Mouse (Mus musculus): Measurements from ENCODE around the gene Ptpn14.
A peak's percentile ranks its signal among the peaks of the same experiment; 100 is the strongest.

The Ptpn14 gene

DNA sequence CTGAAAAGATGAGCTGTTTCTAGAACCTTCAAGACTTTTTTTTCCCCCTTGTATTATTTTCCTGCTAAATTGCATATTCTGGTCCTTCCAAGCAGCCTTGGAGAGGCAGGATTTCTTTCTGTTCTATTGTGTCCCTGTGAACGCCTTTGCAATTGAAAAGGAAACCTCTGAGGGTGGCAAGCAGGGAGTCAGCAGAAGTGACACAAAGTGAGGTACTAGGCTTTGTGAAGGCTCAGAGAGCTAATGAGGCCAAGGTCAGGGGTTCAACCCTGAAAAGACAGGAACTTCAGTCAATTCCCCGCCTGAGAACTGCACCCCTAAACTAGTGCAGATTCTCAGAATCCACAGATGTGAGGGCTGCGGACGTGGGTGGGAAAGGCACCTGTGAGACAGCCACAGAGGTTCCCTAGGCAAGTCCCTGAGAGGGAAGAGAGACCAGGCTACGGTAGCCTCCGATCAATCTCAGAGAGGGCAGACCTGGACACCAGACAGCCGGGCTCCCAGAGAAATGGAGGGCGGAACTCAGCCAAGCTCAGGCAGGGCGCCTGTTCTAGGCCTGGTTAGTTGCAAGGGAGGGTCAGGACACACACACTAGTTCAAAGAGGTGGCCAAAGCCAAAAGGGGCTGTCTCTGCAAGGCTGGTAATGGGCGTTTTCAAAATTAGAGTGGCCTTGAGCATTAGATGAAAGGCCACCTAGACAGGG lies 188.5 kb downstream of the Ptpn14 start:
- DNase-seq, result no peak

DNA sequence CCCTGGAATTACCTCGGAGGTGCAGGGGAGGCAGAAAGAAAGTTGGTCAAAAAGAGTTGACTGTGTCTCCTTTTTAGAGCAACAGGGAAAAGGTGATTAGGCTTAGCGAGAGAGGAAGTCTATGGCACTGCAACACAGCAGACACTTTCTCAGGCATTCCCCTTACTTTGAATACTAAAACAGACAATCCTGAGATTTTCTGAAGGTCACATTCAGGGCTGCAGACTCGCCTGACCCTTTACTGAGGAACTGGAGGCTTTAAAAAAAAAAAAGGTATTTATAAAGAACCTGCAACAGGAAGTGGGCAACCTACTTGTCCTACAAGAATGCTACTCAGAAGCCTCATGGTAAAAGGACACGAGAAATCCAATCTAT lies 189.0 kb downstream of the Ptpn14 start:
- DNase-seq, result no peak

DNA sequence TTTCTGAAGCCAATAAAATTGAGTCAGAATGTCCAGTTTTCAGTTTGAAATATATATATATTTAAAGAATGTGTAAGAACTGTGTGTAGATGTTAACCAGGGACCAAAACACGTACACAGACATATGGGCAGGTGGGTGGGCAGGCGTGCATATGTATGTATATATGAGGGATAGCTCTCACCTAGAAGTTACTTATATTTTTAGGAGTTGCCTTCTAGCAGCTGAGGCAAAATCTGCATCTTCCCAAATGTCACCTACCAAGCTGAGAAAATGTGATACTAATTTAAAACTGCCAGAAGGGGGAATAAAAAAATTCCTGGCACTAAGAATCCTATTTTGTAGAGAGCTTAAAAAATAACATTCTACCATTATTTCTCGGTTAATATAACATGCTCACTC lies 191.7 kb downstream of the Ptpn14 start:
- peak; percentile 49 for DNase-seq

DNA sequence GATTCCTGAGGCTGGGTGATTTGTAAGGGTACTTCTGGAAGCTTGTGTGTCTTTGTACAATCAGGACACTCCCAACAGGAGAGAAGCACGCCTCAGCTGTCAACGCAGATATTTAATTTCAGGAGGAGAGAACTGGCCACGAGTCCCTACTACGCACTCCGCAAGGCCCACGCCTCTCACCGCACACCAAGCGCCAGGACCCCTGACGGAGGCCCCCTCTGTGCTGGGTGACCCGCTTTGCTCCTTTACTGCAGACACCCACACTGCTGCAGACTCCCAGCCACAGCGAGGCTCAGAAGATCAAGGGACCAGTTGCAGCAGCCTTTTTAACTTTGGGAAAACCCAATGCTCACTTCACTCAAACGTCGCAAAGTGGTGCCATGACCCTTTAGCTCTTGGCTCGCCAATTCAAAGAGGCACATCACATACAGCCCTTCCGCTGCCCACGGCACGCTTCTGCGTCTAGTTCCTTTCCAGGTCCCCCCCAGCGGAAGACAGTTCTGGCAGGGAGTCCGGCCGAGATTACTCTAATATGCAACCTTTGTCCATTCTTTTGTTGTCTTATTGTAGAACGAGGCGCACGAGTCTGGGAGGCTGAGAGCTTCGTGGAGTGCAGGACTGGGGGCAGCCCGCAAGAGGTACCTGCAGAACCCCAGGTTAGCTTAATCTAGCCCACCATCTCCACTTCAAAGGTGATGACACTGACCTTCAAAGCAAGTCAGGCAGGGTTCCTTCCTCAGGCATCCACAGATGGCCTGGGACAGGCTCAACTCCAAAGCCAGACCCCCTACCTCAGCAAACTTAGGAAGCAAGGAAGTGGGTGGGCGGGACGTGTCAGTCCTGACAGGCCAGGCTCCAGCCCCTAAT lies 192.9 kb downstream of the Ptpn14 start:
- no peak for DNase-seq

DNA sequence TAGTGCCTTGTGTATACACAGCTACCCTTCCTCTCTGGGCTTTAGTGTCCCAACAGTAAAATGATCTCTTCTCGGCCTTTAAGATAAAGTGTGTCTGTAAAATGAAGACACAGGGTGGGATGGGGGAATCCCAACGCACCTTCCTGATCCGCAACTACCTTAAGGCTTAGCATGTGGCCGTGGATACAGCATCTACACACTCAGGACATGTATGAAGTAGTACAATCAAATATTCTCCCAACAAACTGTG lies 193.4 kb downstream of the Ptpn14 start:
- no peak for DNase-seq

DNA sequence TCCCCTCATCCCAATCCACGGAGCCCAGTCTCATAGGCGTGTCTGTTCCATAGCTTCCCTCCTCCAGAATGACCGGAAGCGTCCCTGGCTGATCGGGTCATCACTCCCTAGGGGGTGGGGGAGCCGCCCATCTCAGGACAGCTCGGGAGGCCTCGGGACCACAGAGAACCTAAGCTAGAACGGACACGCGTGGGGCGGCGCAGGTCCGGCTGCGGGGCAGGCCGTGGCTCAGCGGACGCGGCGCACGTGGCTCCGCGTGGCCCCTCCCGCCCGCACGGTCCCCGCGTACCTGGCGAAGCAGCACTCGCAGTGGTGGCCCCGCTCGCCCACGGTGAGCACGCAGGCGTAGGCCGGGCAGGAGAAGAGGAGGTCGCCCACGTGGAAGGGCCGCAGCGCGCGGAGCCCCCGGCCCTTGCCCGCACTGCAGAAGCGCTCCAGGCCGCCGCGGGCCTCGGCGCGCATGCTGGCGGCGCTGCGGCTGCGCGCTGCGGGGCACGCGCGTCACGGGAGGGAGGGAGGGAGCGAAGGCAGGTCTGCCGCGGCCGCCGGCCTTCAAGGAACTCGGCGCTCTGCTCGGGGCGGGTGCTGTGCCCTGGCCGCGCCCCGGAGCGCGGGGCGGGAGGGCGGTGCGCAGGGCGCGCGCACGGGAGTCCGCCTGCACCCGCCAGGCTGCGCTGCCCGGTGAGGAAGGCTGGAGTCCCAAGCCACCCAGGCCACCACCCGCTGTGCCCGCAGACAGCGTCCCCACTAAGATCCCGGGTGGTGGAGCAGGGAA lies 193.9 kb downstream of the Ptpn14 start, which contains the start of gene Smyd2:
Smyd2 (minus strand) TSS at position 546 of the 775 bp plus-strand sequence.
- DNase-seq, result peak; percentile 49

DNA sequence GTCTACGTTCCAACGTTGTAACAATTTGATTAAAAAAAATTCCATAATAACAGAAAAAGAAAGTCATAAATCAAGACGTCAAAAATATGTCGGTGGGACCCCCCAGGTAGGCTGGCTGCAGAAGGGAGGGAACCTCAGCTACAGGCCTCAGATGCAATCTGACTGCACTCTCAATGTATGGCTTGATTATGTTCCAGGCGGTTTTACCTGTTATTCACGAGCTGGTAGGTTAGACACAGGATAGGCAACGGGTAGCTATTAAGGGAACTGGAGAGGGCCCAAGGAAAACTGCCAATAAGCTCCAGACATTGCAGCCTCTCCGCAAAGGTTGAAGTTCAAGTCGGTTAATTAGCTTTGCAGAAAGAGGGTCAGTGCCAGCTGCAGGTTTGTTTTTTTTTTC lies 194.7 kb downstream of the Ptpn14 start:
- no peak for DNase-seq

DNA sequence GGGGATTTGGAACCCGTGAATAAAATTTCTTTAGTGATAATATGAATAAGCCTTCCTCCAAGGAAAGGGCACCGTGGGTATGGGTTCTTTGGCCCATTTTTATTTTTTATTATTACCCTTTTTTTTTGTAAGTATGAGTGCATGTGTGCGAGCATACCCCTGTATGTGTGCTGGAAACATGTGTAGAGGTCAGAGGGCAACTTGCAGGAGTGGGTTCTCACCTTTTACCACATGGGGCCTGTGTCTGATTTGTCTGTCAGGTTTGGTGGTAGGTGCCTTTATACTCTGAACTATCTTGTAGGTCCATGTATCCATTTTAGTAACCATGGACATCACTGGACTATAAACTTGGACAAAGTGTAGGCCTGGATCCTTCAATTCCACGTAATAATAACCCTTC lies 195.1 kb downstream of the Ptpn14 start:
- DNase-seq, result no peak

DNA sequence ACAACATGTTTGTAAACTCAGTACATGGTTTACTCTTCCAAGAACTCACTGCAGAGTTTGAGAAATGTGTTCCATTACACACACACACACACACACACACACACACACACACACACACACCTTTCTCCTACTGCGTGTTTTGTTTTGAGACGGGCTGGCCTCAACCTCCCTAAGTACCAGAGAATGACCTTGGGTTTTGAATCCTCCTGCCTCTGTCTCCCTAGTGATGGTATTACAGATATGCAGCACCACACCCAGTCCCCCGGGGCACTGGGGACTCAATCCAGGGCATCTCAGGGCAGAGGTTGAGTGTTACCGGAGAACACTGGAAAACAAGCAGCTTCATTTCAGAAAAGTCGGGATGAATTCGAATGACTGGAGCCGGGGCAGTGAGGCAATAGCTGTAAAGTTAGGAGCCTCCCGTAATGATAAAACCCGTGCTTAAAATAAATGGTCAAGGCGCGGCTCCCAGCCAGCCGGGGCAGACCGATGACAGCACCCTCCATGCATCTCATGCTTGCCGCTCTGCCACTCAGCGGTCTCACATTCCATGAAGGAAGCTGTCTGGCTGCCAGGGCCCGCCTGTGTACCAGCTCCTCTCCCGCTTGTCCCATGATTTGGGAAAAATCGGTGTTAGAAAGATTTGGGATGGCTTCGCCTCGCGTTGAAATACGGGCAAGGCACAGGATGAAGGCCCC lies 196.0 kb downstream of the Ptpn14 start:
- DNase-seq, result no peak

DNA sequence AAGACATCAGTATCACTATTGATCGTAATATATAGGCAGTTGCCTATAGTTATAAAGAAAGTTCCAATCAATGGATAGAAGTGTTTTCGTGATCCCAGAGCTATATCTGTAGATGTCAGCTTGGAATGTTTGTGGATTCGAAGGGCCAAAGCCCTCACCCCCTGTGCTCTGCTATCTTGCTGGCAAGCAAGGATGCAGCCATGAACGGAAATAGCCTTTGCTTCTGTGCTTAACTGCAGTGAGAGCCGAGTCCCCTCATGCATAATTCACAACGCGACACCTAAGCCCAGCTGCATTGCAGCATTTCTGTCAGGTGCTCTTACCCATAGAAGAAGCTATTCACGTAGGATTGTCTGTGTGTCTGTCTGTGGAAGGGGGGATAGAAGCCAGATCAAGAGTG lies 198.2 kb downstream of the Ptpn14 start:
- DNase-seq, result no peak

Measured in layer of hippocampus, adult 9-11 months (tissue).